ENCODE assay signal across 26 mouse cellular contexts in genomic region chr5:115668986-115669385, GRCm38 (mm10).
"Had no signal": no experiment of that assay in that cellular context is flagged by ENCODE, and none has a peak within 500 bp of the region (broad histone marks: within the 10 kb centered on the region; RNA-seq: fewer than 3 reads in every experiment).

No protein-coding gene starts in this region.

- H3K4me3 ChIP-seq: gastrocnemius, adult 2 months; heart, adult 2 months; heart, embryonic 13.5 days; heart, embryonic 15.5 days; hindbrain, embryonic 10.5 days; hindbrain, embryonic 12.5 days; intestine, embryonic 15.5 days; layer of hippocampus, adult 2 months; left cerebral cortex, adult 2 months; limb, embryonic 10.5 days; limb, embryonic 12.5 days; liver, embryonic 12.5 days had no signal

- H3K36me3 ChIP-seq: heart, embryonic 13.5 days; heart, embryonic 15.5 days; hindbrain, embryonic 10.5 days; hindbrain, embryonic 12.5 days; intestine, embryonic 15.5 days; limb, embryonic 10.5 days; limb, embryonic 12.5 days; liver, embryonic 12.5 days had no signal

- H3K9ac ChIP-seq: heart, embryonic 13.5 days; heart, embryonic 15.5 days; hindbrain, embryonic 12.5 days; hindbrain, embryonic 14.5 days; intestine, embryonic 15.5 days; limb, embryonic 12.5 days; liver, embryonic 12.5 days had no signal

- H3K27ac ChIP-seq: gastrocnemius, adult 2 months; heart, adult 2 months; heart, embryonic 13.5 days; heart, embryonic 15.5 days; hindbrain, embryonic 10.5 days; hindbrain, embryonic 12.5 days; hindbrain, embryonic 14.5 days; intestine, embryonic 15.5 days; layer of hippocampus, adult 2 months; left cerebral cortex, adult 2 months; limb, embryonic 10.5 days; limb, embryonic 12.5 days; liver, embryonic 12.5 days had no signal

- H3K9me3 ChIP-seq: heart, embryonic 15.5 days; hindbrain, embryonic 10.5 days; hindbrain, embryonic 12.5 days; intestine, embryonic 15.5 days; limb, embryonic 10.5 days; limb, embryonic 12.5 days had no signal

- H3K4me2 ChIP-seq: heart, embryonic 11.5 days; heart, embryonic 13.5 days; heart, embryonic 15.5 days; hindbrain, embryonic 12.5 days; hindbrain, embryonic 14.5 days; intestine, embryonic 15.5 days; limb, embryonic 12.5 days; liver, embryonic 12.5 days had no signal

- H3K4me1 ChIP-seq: heart, embryonic 15.5 days; intestine, embryonic 15.5 days; limb, embryonic 12.5 days; liver, embryonic 12.5 days had no signal

- H3K27me3 ChIP-seq: hindbrain, embryonic 12.5 days; intestine, embryonic 15.5 days; limb, embryonic 12.5 days had no signal

- DNase-seq: gastrocnemius, adult 2 months; gastrocnemius, postnatal 10 days; gastrocnemius, postnatal 25 days; heart, adult 2 months; heart, postnatal 14 days; heart, postnatal 36 days; kidney, adult 18-20 months; kidney, adult 8-10 months; kidney, postnatal 10 days; kidney, postnatal 25 days; kidney, postnatal 4 days had no signal

- ATAC-seq: hindbrain, embryonic 16.5 days; inflammation-experienced regulatory T-cells, adult 6 months; intestine, embryonic 15.5 days; intestine, postnatal 0 days; liver, embryonic 12.5 days had no signal
